Mouse (Mus musculus) hindbrain, embryonic 16.5 days (tissue): ENCODE measurements around the gene Neu3. TPM values are rescaled to one million over a fixed set of nuclear protein-coding genes. Genes with fewer than 3 reads are reported as not detected.
A peak's percentile ranks its signal among the peaks of the same experiment; 100 is the strongest.

Experiments
- ATAC-seq: fragments of 200-750 bp; cut with Nextera tagmentation; 2 replicates; pipeline ENCODE4 v1.8.0; 2017; ENCODE audit warnings: moderate TSS enrichment, moderate library complexity
- H3K27ac ChIP-seq: fragments of 300-500 bp; sonication (generic); 2 replicates; pipeline ENCODE4 v1.5.1; 2014; ENCODE audit warnings: low read depth, mild to moderate bottlenecking, control low read depth, low read length, moderate library complexity
- H3K27me3 ChIP-seq: fragments of 300-500 bp; sonication (generic); replicated peaks from 2 replicates; pipeline ENCODE4 v1.6.1; 2014; ENCODE audit warnings: low read length; ENCODE audit not compliant: control insufficient read depth, insufficient read depth
- H3K36me3 ChIP-seq: fragments of 300-500 bp; sonication (generic); 2 replicates; pipeline ENCODE4 v1.6.1; 2014; ENCODE audit warnings: mild to moderate bottlenecking, low read length, moderate library complexity, mixed read lengths; ENCODE audit not compliant: control insufficient read depth, insufficient read depth
- H3K4me1 ChIP-seq: fragments of 300-500 bp; sonication (generic); 2 replicates; pipeline ENCODE4 v1.6.1; 2014; ENCODE audit warnings: low read depth, low read length; ENCODE audit not compliant: control insufficient read depth, insufficient read depth
- H3K4me2 ChIP-seq: fragments of 300-500 bp; sonication (generic); 2 replicates; pipeline ENCODE4 v1.6.1; 2014; ENCODE audit warnings: mild to moderate bottlenecking, low read length, control low read depth, moderate library complexity
- H3K4me3 ChIP-seq: fragments of 300-500 bp; sonication (generic); 2 replicates; pipeline ENCODE4 v1.5.1; 2014; ENCODE audit warnings: mild to moderate bottlenecking, low read length, control low read depth, moderate library complexity
- H3K9ac ChIP-seq: fragments of 300-500 bp; sonication (generic); 2 replicates; pipeline ENCODE4 v1.6.1; 2014; ENCODE audit warnings: low read depth, mild to moderate bottlenecking, control low read depth, low read length, moderate library complexity
- H3K9me3 ChIP-seq: fragments of 300-500 bp; sonication (generic); 2 replicates; pipeline ENCODE4 v1.6.1; 2014; ENCODE audit warnings: mild to moderate bottlenecking, low read length, moderate library complexity; ENCODE audit not compliant: control insufficient read depth
- WGBS: fragments of 180-500 bp; shearing (Covaris S2); extraction: QIAGEN DNeasy Blood & Tissue Kit; methylation state at CpG from one replicate; pipeline ENCODE4 v1.1.7; 2014; 5-methylcytosine and 5-hydroxymethylcytosine counted together
- polyA plus RNA-seq: library from polyadenylated mRNA; unstranded; fragments of >200 nt; fragmentation: Nextera tagmentation; extraction: Ambion mirVana; gene quantifications from 2 replicates; pipeline ENCODE4 v1.2.1, GENCODE M21; 2015

Neu3 gene
- polyA plus RNA-seq, 1 experiment from 2014 or later, result 2.8 TPM

- Histone ChIP-seq H3K4me3 (peak overlapping the region; percentile 54), H3K9ac (peak overlapping the region; percentile 87), H3K36me3 (0 out of 2 replicates have a peak, but pooled peaks cover 1% of the 10 kb centered on the region), H3K4me1 (peaks cover 13% of the 10 kb centered on the region), H3K4me2 (peak overlapping the region; percentile 71), H3K9me3 (no peaks in the 10 kb centered on the region), H3K27me3 (no peaks in the 10 kb centered on the region), H3K27ac (peak overlapping the region; percentile 84)
- 1% methylated on average over 19 of the region's 19 CpGs for WGBS
- peak; percentile 76 for ATAC-seq
Observed at GRCm38 (mm10) chr7:99858175-99858812, 30.1 kb upstream of the Neu3 start.

GRCm38 (mm10) chr7:99856266-99856861 lies 28.1 kb upstream of the Neu3 start:
- H3K4me1 ChIP-seq, result peaks cover 13% of the 10 kb centered on the region
- no peak overlapping the region for H3K27ac ChIP-seq
- H3K4me2 ChIP-seq, result no peak overlapping the region
- 92% methylated on average over 14 of the region's 14 CpGs for WGBS
- no peak overlapping the region for H3K4me3 ChIP-seq
- no peaks in the 10 kb centered on the region for H3K9me3 ChIP-seq
- H3K27me3 ChIP-seq, result no peaks in the 10 kb centered on the region
- H3K9ac ChIP-seq, result no peak overlapping the region
- ATAC-seq, result no peak
- H3K36me3 ChIP-seq, result 0 out of 2 replicates have a peak, but pooled peaks cover 3% of the 10 kb centered on the region

DNA sequence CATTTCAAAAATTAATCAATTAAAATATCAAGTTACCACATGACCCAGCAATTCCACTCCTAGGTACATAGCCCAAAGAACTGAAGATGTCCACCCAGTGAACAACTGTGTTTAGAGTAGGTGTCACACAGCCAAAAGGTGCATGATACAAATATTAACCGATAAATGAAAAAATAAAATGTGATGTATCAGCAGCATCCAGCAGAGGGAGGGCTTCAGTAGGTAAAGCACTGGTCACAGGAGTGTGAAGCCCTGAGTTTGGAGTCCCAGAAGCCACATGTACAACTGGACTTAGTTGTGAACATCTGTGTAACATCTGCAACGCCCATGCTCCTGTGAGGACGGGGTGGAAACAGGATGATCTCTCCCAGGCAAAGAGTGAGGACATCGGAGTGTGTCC lies 26.1 kb upstream of the Neu3 start:
- WGBS, result 89% methylated on average over 4 of the region's 4 CpGs
- Histone ChIP-seq H3K4me3 (no peak overlapping the region), H3K36me3 (0 out of 2 replicates have a peak, but pooled peaks cover 3% of the 10 kb centered on the region), H3K9ac (no peak overlapping the region), H3K27ac (no peak overlapping the region), H3K4me2 (no peak overlapping the region), H3K9me3 (no peaks in the 10 kb centered on the region), H3K27me3 (no peaks in the 10 kb centered on the region), H3K4me1 (peaks cover 13% of the 10 kb centered on the region)
- no peak for ATAC-seq

DNA sequence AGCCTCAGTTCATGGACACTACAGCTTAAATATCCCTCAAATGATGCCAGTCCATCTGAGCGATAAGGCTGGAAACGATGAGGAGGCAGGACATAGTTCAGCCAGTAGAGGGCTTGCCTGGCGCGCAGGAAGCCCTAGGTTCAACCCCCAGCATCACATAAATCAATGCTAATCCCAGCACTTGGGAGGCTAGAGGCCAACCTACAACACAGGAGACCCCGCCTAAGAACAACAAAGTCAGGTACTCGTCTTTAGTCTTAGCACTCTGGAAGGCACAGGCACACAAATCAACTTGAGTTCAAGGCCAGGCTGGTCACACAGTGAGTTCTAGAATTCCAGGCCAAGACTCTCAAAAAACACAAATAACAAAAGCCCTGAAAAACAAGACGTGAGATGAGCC lies 25.1 kb upstream of the Neu3 start:
- Histone ChIP-seq H3K36me3 (peaks cover 8% of the 10 kb centered on the region; the same call in 1 of the 2 replicates), H3K9me3 (no peaks in the 10 kb centered on the region), H3K4me1 (peaks cover 11% of the 10 kb centered on the region), H3K9ac (no peak overlapping the region), H3K27ac (no peak overlapping the region), H3K4me2 (no peak overlapping the region), H3K27me3 (no peaks in the 10 kb centered on the region), H3K4me3 (no peak overlapping the region)
- WGBS, result 89% methylated on average over 7 of the region's 7 CpGs
- no peak for ATAC-seq

DNA sequence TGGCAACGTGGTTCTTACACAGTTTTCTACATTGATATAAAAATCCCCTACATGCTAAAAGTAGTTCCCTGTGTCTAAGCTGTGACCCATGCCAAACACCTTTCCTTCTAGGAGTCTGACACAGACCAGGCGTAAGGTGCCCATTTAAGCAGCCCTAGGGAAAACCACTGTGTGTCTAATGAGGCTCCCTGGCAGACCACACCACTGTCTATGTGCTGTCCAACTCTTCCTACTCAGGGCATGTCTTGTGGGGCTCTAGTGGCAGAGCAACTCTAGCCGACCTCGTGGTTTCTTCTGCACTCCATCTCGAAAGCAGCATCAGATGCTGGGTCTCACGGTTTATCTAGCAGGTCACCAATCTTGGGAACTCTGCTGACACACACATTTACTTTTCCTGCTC lies 23.4 kb upstream of the Neu3 start:
- Histone ChIP-seq H3K9ac (no peak overlapping the region), H3K4me1 (peaks cover under 1% of the 10 kb centered on the region; the same call in 1 of the 2 replicates), H3K9me3 (no peaks in the 10 kb centered on the region), H3K27ac (no peak overlapping the region), H3K4me3 (no peak overlapping the region), H3K27me3 (no peaks in the 10 kb centered on the region), H3K4me2 (no peak overlapping the region), H3K36me3 (peaks cover 17% of the 10 kb centered on the region)
- ATAC-seq, result no peak
- WGBS, result 77% methylated on average over 6 of the region's 6 CpGs

DNA sequence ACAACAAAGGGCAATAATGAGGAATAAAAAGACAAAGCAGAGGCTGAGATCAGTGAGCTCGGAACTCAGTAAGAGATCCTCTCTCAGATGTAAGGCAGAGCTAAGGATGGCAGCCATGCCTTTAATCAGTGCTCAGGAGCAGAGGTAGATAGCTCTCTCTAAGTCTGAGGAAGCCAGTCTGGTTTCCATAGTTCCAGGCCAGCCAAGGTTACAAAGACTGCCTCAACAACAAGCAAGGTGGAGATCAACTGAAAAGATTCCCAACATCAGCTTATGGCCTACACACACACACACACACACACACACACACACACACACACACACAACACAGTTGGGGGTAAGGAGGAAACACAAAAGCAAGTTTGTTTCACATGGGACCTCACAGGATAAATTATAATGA lies 22.9 kb upstream of the Neu3 start:
- Histone ChIP-seq H3K4me1 (no peaks in the 10 kb centered on the region; the same call in 1 of the 2 replicates), H3K27ac (0 out of 2 replicates have a peak overlapping the region, but pooled peaks have one; percentile 32), H3K4me2 (no peak overlapping the region), H3K4me3 (no peak overlapping the region), H3K9ac (no peak overlapping the region), H3K36me3 (peaks cover 21% of the 10 kb centered on the region), H3K9me3 (no peaks in the 10 kb centered on the region), H3K27me3 (no peaks in the 10 kb centered on the region)
- ATAC-seq, result no peak
- WGBS, result 59% methylated on average over 1 of the region's 1 CpGs

DNA sequence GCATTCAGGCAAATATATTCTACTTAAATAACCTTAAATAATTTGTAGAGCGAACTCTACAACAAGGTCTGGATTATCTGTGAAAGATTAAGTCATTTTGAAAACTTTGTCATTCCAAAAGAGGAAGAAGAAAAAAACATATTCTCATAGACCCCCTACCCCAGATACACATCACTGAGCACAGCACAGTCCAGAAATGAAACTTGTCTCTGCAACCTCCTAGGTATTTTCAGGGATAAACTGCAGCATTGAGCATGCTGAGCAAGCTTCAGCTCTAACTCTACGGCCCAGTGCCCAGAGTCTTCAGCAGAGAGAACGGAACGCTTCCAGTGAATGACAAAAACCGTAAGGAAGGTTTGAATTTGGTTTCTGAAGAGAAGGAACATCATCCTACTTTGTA lies 22.3 kb upstream of the Neu3 start:
- Histone ChIP-seq H3K4me3 (no peak overlapping the region), H3K27ac (no peak overlapping the region)
- WGBS, result 74% methylated on average over 5 of the region's 5 CpGs

GRCm38 (mm10) chr7:99845533-99846236 lies 17.5 kb upstream of the Neu3 start:
- H3K9ac ChIP-seq, result no peak overlapping the region
- H3K27ac ChIP-seq, result no peak overlapping the region
- no peaks in the 10 kb centered on the region for H3K9me3 ChIP-seq
- H3K4me1 ChIP-seq, result no peaks in the 10 kb centered on the region
- H3K27me3 ChIP-seq, result no peaks in the 10 kb centered on the region
- H3K4me3 ChIP-seq, result no peak overlapping the region
- ATAC-seq, result no peak
- H3K36me3 ChIP-seq, result peaks cover 37% of the 10 kb centered on the region
- 95% methylated on average over 8 of the region's 8 CpGs for WGBS
- H3K4me2 ChIP-seq, result no peak overlapping the region

More for the DNA sequence above, 22.3 kb upstream of the Neu3 start:
- H3K4me1 ChIP-seq, result no peaks in the 10 kb centered on the region
- no peaks in the 10 kb centered on the region for H3K9me3 ChIP-seq
- ATAC-seq, result no peak
- H3K4me2 ChIP-seq, result no peak overlapping the region
- H3K27me3 ChIP-seq, result no peaks in the 10 kb centered on the region
- peaks cover 27% of the 10 kb centered on the region for H3K36me3 ChIP-seq
- H3K9ac ChIP-seq, result no peak overlapping the region

- Histone ChIP-seq H3K27me3 (no peaks in the 10 kb centered on the region), H3K9me3 (no peaks in the 10 kb centered on the region), H3K4me2 (no peak overlapping the region), H3K4me3 (no peak overlapping the region), H3K36me3 (peaks cover 22% of the 10 kb centered on the region), H3K4me1 (no peaks in the 10 kb centered on the region), H3K9ac (no peak overlapping the region), H3K27ac (no peak overlapping the region)
- no peak for ATAC-seq
- 95% methylated on average over 3 of the region's 3 CpGs for WGBS
Observed at GRCm38 (mm10) chr7:99838241-99838640, 10.0 kb upstream of the Neu3 start.
